Mouse (Mus musculus): ENCODE data around the gene Clec4g.

- TF ChIP-seq EP300 (IDR thresholded peaks at IDR 0.05) = no peak
- TF ChIP-seq CTCF (IDR thresholded peaks at IDR 0.05) = no peak
Observed at GRCm38 (mm10) chr8:3665507-3665906, 54.9 kb downstream of the Clec4g start, which contains the start of gene Mcemp1.

Measured in lung, postnatal 0 days (tissue).